Mouse (Mus musculus): ENCODE data around the gene Mtor.

DNA sequence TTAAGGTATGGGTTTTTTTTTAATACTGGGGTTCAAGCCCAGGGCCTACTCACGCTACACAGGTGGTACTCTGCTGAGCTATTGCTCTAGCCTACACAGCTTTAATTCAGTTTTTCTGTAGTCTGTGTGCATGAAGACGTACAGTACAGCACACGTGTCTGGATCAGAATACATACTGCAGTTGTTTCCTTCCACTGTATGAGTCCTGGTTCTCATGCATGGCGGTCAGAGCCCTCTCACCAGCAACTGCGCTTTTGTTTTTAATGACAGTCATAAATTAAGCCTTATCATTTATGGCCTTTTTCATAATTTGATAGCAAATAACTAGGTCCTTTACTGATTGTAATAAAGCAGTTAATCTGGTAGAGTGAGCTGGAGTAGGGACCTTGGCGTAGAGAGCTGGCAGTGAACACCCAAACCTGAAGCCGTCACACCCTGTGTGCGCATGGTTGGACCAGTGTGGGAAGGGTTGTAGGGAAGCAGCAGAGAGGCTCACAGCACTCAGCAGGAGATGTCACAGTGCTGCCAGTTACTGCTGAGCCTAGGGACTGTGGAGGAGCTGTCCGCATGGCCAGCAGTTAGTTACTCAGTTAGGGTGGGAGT lies 122.4 kb downstream of the Mtor start:
- TF ChIP-seq CTCF (conservative IDR thresholded peaks at IDR 0.05 in 1 of 2, IDR thresholded peaks at IDR 0.05 in 1 of 2; ENCODE audit: low read depth in 2 of 2, low read length in 2 of 2): no peak
- TF ChIP-seq CHD2 (IDR thresholded peaks at IDR 0.05; ENCODE audit: low read length): no peak
- no peak for TF ChIP-seq POLR2A (IDR thresholded peaks at IDR 0.05; ENCODE audit: low read depth, low read length)
- no peak for TF ChIP-seq EP300 (IDR thresholded peaks at IDR 0.05; ENCODE audit: low read length)
- no peak for TF ChIP-seq MAFK (IDR thresholded peaks at IDR 0.05; ENCODE audit: insufficient replicate concordance, low read length)
- TF ChIP-seq ZC3H11A (IDR thresholded peaks at IDR 0.05; ENCODE audit: low read depth, low read length): no peak
- no peak for TF ChIP-seq TCF12 (IDR thresholded peaks at IDR 0.05; ENCODE audit: low read depth, low read length)
- no peak for TF ChIP-seq RAD21 (IDR thresholded peaks at IDR 0.05; ENCODE audit: low read depth, low read length)

All from CH12.LX (cell line).